Mouse (Mus musculus) left cerebral cortex, adult 11 months (tissue): ENCODE results near the gene D930007J09Rik.

Experiments used
- DNase-seq: peaks from one replicate; pipeline ENCODE4 v3.0.0; 2022; ENCODE audit warnings: low spot score

D930007J09Rik gene

GRCm38 (mm10) chr13:32819926-32820325, 17.3 kb upstream of the D930007J09Rik start:
- DNase-seq, result no peak

DNA sequence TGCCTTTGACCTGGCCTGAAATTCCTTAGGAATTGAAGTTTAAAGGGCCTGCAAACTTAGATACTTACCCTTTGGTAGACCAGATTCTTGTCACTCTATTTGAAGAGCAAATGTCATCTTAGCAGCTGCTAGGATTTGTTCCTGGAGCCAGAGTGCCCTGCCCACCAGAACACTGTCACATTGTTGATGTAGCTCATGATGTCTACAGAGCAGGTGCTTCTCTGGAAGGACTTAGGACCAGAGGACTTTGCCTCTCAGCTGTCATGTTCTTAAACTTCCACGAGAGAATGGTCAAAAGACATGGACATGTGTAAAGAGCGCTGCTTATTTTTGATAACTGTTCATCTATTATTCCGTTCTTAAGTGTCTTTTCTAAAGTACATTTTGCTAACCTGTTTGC, 16.6 kb upstream of the D930007J09Rik start:
- DNase-seq, result no peak

DNA sequence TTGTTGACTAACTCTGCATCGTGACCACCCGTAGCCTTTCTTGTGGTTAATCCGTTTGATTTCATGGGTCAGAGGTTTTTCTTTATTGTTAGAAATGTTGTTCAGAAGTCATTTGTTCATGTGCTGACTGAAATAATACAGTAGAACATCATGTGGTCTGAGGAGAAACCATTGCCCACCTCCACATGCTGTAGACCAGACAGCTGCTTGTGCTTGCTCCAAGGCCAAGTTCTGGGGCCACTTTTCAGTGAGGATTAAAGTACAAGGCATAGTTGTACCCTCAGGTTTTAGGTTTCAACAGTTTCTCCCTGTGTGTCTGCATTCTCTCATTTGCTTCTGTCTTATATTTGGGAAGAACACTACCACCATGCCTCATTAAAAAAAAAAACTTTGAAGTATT, 5.0 kb upstream of the D930007J09Rik start:
- no peak for DNase-seq

- DNase-seq, result no peak
Measured at GRCm38 (mm10) chr13:32806820-32807219, 4.2 kb upstream of the D930007J09Rik start.

DNA sequence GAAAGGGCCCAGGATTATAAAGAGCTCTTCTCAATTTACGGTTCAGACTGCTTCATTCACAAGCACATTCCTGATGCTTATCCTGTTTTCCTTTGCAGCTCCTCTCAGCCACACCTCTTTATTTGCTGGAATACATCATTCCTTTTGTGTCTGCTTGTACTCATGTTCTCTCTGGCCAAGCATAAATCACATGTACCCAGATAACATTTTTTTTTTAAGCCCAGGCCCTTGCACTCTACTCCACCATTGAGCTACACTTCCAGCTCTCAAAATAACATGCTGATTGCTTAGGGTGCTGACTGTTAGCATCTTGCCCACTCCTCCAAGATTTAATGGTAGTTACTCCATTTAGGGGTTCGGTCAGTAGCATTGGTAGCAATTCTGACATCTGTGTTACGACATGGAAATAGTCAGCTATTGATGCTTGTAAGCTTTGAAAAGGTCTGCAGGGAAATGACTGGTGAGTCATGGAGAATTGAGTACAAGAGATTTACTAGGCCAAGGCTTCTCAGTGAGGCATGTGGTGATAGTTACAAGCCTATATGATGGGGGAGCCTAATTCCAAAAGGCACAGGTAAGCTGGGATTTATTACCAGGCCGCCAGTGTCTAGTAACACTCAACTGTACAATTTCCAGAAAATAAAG, 1.2 kb upstream of the D930007J09Rik start:
- DNase-seq, result no peak

DNA sequence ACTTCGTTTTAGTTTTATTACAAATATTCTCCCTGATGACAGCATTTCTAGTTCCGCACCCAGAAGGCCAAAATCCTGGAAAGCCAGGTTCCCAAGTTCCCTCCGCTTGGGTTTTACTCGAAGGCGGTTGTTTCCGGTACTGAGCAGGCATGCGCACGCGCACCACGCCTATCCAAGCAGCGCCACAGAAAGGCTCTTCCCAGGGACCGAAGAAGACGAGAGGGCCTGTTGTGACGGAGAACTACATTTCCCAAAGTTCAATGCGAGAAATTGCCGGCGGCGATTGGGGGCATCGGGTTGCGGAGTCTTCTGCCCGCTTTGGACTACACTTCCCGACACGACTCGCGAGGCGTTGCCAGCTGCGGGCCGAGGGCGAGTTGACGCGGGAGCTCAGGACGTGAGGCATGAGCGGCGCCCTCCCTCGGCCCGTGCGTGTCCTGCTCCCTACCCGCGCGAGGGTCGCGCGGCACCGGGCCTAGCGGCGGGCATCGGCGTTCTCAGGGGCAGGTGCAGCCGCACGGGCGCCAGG, 892 bp downstream of the D930007J09Rik start, which contains the start of gene Wrnip1:
Gene Wrnip1, plus strand, starts transcription at position 346 of the 529 bp plus-strand sequence.
- DNase-seq, result peak; percentile 97

DNA sequence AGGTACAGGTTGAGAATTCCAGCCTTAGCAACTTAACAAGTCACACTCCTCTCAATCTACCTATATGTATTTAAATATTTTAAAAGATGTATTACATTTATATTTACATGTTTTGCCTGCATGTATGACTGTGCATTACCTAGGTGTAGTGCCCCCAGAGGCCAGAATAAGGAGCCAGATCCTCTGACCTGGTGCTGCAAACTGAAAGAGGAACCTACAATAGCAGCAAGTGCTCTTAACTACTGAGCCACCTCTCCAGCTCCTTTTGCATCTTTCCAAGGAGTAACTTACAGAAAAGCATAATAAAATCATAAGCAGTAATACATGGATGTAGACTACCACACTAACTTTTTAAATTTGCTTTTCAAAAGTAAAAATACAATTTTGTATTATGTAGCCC, 1.8 kb downstream of the D930007J09Rik start:
- DNase-seq, result no peak

GRCm38 (mm10) chr13:32799131-32799530, 3.5 kb downstream of the D930007J09Rik start:
- no peak for DNase-seq

DNA sequence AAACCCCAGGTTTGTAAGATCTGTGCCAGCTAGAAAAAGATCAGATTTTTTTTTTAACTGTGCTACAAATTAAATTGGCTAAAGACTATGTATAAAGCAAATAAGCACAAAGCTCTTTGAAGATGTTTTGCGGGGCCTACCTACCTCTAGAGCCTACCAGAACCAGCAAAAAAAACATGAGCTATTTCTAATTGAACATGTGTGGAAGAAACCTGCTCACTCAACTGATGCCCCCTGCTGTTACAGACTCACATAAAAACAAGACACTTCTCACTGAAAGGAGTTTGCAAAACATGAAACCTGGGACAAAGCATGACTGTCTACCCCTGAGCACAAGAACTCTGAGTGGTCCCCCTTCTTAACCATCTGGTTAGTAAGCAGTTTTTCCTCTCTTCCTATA, 5.6 kb downstream of the D930007J09Rik start:
- DNase-seq, result no peak

DNA sequence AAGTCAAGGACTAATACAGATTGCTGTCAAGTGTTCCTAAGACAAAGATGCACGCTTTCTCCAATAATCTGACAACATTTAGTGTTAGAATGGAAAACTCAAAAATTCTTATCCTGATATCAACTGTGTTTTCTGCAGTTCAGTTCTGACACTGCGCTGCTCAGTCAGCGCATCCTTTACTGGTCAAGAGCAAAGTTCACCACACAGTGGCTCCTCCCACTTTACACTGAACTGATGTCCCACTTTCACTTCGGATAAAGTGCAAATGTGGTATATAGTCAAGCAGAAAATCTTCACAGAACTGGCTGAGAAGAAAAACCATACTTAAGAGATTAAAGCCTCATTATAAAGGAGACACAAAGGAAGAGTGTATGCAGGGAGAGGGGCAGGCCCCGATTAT, 7.5 kb downstream of the D930007J09Rik start:
- DNase-seq, result no peak

GRCm38 (mm10) chr13:32794619-32795018, 8.0 kb downstream of the D930007J09Rik start:
- DNase-seq, result no peak

DNA sequence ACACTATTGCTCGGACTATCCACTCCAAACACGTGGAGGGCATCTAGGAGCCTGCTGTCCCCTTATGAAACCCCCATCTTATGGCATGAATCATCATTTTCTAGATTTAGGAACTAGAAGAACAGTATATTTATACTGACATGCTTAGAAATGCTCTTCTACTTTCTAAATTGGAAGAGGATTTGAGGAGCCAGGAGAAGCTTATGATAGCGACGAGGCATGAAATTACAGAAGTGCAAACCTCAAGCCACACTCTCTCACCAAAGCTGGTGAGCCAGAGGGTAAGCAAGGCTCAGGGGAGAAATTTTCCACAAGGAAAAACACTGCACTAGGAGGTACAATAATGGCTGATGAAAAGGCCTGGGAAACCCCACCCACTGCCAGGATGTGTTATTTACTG, 12.9 kb downstream of the D930007J09Rik start:
- DNase-seq, result no peak

DNA sequence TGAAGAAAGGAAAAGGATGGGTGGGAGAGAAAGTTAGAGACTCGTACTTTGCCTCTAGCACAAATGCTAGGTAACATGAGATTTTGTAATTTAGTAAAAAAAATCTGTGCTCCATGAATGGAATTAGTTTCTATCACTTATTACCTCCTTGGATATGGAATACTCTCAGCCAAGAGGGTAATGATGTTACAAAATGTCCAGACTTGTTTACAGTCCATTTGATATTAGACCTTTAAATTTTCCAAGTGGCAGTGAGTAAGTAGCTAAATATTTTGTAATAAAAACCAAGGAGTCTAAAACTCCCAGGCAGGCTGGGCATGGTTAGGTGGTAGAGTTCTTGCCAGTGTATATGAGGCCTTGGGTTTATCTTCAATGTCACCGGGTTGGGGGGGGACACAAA, 15.1 kb downstream of the D930007J09Rik start:
- DNase-seq, result no peak

DNA sequence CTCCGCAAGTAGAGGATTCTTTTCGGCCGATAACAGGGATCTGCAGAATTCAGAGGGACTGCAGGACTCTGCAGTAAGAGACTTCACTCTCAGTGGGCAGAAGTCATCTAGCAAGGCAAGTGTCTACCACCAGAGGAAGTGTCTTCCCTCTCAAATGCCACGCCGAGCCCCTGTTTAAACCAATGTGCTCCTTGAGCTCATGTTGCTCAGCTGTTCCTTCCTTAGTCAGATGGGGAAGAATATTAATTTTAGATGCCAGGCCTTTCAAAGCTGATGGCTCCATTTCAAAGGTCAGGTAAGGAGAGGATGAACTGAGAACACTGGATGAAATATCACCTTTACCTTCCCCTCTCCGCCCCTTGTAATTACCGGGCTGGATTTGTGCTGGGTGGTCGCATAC, 18.8 kb downstream of the D930007J09Rik start, which contains the start of gene Mylk4:
Gene Mylk4, minus strand, starts transcription at position 139 of the 400 bp plus-strand sequence.
- no peak for DNase-seq

DNA sequence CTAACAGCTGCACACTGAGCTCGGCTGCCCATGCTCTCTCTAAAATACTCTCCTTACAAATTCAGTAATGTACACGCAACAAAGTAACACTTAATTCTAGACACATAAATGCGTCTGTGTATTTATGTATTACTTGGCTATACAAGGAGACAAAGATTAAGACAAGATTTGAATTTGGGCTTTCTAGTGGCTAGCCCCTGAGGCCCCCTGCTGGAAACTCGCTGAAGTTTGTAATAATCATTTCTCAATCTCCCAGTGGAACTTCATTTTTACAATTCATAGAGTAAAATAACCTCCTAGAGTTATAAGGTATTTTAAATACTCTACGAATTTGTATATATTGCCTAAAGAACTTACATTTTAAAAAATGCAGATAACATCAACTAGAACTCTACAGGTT, 19.6 kb downstream of the D930007J09Rik start:
- DNase-seq, result no peak

DNA sequence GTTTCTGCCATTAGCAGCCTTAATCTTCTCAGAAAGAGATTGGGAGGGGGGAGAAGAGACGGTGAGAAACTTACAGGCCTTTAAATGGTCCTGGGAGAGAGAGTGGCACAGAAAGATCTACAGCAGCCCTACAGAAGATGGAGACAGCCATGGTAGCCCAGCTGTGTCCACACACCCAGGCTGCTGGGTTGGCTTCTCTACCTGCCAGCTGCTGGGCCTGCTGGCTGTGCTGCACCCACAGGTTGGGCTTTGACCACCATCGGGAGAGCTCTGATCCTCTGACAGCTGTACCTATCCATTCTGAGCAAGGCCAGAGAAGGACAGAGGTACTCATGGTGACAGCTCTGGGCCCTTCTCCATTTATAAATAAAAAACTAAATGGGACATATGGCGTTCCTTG, 23.8 kb downstream of the D930007J09Rik start:
- no peak for DNase-seq

DNA sequence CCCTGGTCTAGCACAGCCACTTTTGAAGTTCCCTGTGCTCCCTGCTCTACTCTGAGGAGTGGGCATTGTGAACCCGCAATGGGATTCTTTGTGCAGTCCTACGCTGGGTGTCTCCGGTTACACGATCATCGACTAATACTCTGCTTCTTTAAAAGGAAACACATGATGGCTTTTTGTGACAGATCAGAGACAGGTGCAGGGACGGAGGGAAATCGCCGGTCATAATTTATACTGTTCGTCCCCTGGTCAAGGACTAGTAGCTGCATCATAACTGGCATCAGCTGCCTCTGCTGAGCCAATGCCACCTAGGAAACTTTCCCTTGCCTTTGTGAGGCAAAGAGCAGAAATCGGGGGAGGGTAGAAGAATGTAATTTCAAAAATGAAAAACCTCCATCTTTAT, 26.3 kb downstream of the D930007J09Rik start:
- no peak for DNase-seq

GRCm38 (mm10) chr13:32775889-32776288, 26.8 kb downstream of the D930007J09Rik start:
- no peak for DNase-seq

GRCm38 (mm10) chr13:32769960-32770359, 32.7 kb downstream of the D930007J09Rik start:
- no peak for DNase-seq

GRCm38 (mm10) chr13:32768104-32768503, 34.5 kb downstream of the D930007J09Rik start:
- peak; percentile 26 for DNase-seq

GRCm38 (mm10) chr13:32764448-32764847, 38.2 kb downstream of the D930007J09Rik start:
- DNase-seq, result no peak

GRCm38 (mm10) chr13:32763141-32763540, 39.5 kb downstream of the D930007J09Rik start:
- DNase-seq, result no peak

- no peak for DNase-seq
Measured at GRCm38 (mm10) chr13:32760795-32761194, 41.9 kb downstream of the D930007J09Rik start.

DNA sequence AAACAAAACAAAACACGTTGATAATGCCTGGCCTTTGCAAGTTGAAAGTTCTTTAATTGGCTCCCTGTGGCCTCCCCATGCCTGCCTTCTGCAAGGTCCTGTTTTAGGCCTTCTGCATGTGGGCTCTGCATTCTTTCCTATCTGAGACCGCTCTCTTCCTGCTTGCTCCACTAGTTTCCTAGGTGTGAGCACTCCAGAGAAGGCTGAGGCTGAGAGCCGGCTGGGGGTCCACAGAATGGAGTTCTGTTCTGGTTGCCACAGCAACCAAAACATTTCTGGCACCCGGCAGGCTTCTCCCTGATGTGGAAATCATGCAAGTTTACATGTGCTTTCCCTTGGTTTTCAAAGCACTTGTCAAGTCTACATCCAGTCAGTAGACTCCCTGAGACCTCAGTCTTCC, 43.6 kb downstream of the D930007J09Rik start:
- DNase-seq, result no peak
